Comparison of ENCODE assay signal across 11 mouse cellular contexts in genomic region chr6:36818281-36819018, GRCm38 (mm10). TPM values are rescaled to one million over a fixed set of nuclear protein-coding genes. Genes with fewer than 3 reads are reported as not detected.
A peak's percentile ranks its signal among the peaks of the same experiment; 100 is the strongest.
DNase-seq lines count a peak whose midpoint lies in the region; ATAC-seq and TF ChIP-seq lines count a peak whose summit lies in the region.
"Had no signal": no experiment of that assay in that cellular context is flagged by ENCODE, and none has a peak within 500 bp of the region (broad histone marks: within the 10 kb centered on the region; RNA-seq: fewer than 3 reads in every experiment).

No protein-coding gene starts in this region.

- peak overlapping the region; percentile 79 for H3K27ac ChIP-seq in forebrain, embryonic 15.5 days (replicated peaks)
- no peak overlapping the region for H3K27ac ChIP-seq in forebrain, embryonic 11.5 days (ENCODE audit: low read depth, low read length)
- H3K27ac ChIP-seq in embryonic fibroblast, embryonic 13.5 days (ENCODE audit: insufficient read depth, low read length), result peak overlapping the region; percentile 98
- no peak overlapping the region for H3K27ac ChIP-seq in gastrocnemius, adult 2 months

- 34% methylated on average over 4 of the region's 4 CpGs for WGBS in forebrain, embryonic 15.5 days
- 86% methylated on average over 4 of the region's 4 CpGs for WGBS in forebrain, embryonic 11.5 days

- no peak overlapping the region for H3K9ac ChIP-seq in forebrain, embryonic 15.5 days (replicated peaks)
- H3K9ac ChIP-seq in forebrain, embryonic 11.5 days (ENCODE audit: low read length), result no peak overlapping the region

- H3ac ChIP-seq in myocyte (ENCODE audit: control insufficient read depth, insufficient read length), result no peak overlapping the region

- no peak for ATAC-seq in forebrain, embryonic 15.5 days (replicated peaks)
- ATAC-seq in forebrain, embryonic 11.5 days (replicated peaks; ENCODE audit: low FRiP score), result no peak

- H3K4me2 ChIP-seq in forebrain, embryonic 15.5 days (replicated peaks), result no peak overlapping the region
- no peak overlapping the region for H3K4me2 ChIP-seq in forebrain, embryonic 11.5 days (ENCODE audit: low read depth, low read length, severe bottlenecking)
- H3K4me2 ChIP-seq in myocyte (ENCODE audit: low read depth), result peak overlapping the region; percentile 70

- intact Hi-C loops in gastrocnemius, postnatal 36 days (cut with DNase I), result no loop called here
- intact Hi-C loops in gastrocnemius, adult 2 months (cut with DNase I), result no loop called here

- 0 out of 2 replicates have a peak, but pooled peaks have one; percentile 22 for TF ChIP-seq POLR2A in embryonic fibroblast, embryonic 13.5 days (IDR thresholded peaks at IDR 0.05; ENCODE audit: low read depth, low read length)
- no peak for TF ChIP-seq POLR2A in myocyte (IDR thresholded peaks at IDR 0.05; ENCODE audit: insufficient read length, low read depth)

- TF ChIP-seq CTCF in embryonic fibroblast, embryonic 13.5 days (IDR thresholded peaks at IDR 0.05; ENCODE audit: borderline replicate concordance, insufficient read depth, low read length), result no peak
- TF ChIP-seq CTCF in gastrocnemius, adult 2 months (IDR thresholded peaks at IDR 0.05), result no peak

- H3K27me3 ChIP-seq in forebrain, embryonic 15.5 days, result no peaks in the 10 kb centered on the region
- H3K27me3 ChIP-seq in forebrain, embryonic 11.5 days (ENCODE audit: control insufficient read depth, insufficient read depth, low read length), result no peaks in the 10 kb centered on the region
- no peaks in the 10 kb centered on the region for H3K27me3 ChIP-seq in myocyte (ENCODE audit: control insufficient read depth, insufficient read depth, insufficient read length)
- H3K27me3 ChIP-seq: megakaryocyte, embryonic 14.5 days had no signal

- no peaks in the 10 kb centered on the region for H3K9me3 ChIP-seq in forebrain, embryonic 15.5 days
- no peaks in the 10 kb centered on the region for H3K9me3 ChIP-seq in forebrain, embryonic 11.5 days (ENCODE audit: control insufficient read depth, low read length)
- H3K9me3 ChIP-seq: megakaryocyte, embryonic 14.5 days had no signal

- H3K4me1 ChIP-seq in forebrain, embryonic 15.5 days, result peaks cover 36% of the 10 kb centered on the region
- H3K4me1 ChIP-seq in forebrain, embryonic 11.5 days (replicated peaks; ENCODE audit: control insufficient read depth, insufficient read depth, low read length), result no peaks in the 10 kb centered on the region
- H3K4me1 ChIP-seq in embryonic fibroblast, embryonic 13.5 days (ENCODE audit: control insufficient read depth, insufficient read depth, low read length), result peaks cover 11% of the 10 kb centered on the region
- H3K4me1 ChIP-seq: megakaryocyte, embryonic 14.5 days had no signal

- no peak for DNase-seq in forebrain, embryonic 11.5 days (ENCODE audit: low spot score)
- DNase-seq in layer of hippocampus, adult 9-11 months, result peak; percentile 47
- no peak for DNase-seq in layer of hippocampus, adult 8-10 months (ENCODE audit: low spot score in 2 of 2)
- DNase-seq in gastrocnemius, postnatal 36 days, result no peak
- DNase-seq in gastrocnemius, adult 2 months, result no peak
- DNase-seq: thymus, adult 18-20 months had no signal

- H3K36me3 ChIP-seq in forebrain, embryonic 15.5 days, result no peaks in the 10 kb centered on the region
- H3K36me3 ChIP-seq in forebrain, embryonic 11.5 days (ENCODE audit: control insufficient read depth, insufficient read depth, low read length), result no peaks in the 10 kb centered on the region
- no peaks in the 10 kb centered on the region for H3K36me3 ChIP-seq in myocyte (ENCODE audit: control insufficient read depth, insufficient read depth)

- H3K79me2 ChIP-seq in myocyte (ENCODE audit: control insufficient read depth, insufficient read depth), result no peaks in the 10 kb centered on the region

- H3K4me3 ChIP-seq in forebrain, embryonic 15.5 days, result no peak overlapping the region
- H3K4me3 ChIP-seq in forebrain, embryonic 11.5 days (ENCODE audit: low read depth, low read length), result no peak overlapping the region
- no peak overlapping the region for H3K4me3 ChIP-seq in embryonic fibroblast, embryonic 13.5 days (ENCODE audit: insufficient read depth, low read length)
- no peak overlapping the region for H3K4me3 ChIP-seq in myocyte
- no peak overlapping the region for H3K4me3 ChIP-seq in gastrocnemius, adult 2 months
- H3K4me3 ChIP-seq: erythroblast, embryonic 14.5 days; megakaryocyte, embryonic 14.5 days had no signal

TF ChIP-seq in myocyte, 11 proteins besides CTCF, POLR2A, EP300 and RAD21:
- no peak for TF ChIP-seq POLR2AphosphoS2 (IDR thresholded peaks at IDR 0.05; ENCODE audit: insufficient read length, low read depth)
- TF ChIP-seq MYOG (IDR thresholded peaks at IDR 0.05; ENCODE audit: control insufficient read depth in 1 of 3, insufficient read depth in 1 of 3, insufficient read length in 2 of 3, low read depth in 2 of 3), result no peak
- no peak for TF ChIP-seq E2F4 (IDR thresholded peaks at IDR 0.05; ENCODE audit: insufficient read depth)
- TF ChIP-seq TCF12 (IDR thresholded peaks at IDR 0.05; ENCODE audit: insufficient read depth, poor library complexity, severe bottlenecking), result no peak
- no peak for TF ChIP-seq CEBPB (IDR thresholded peaks at IDR 0.05; ENCODE audit: insufficient read depth, poor library complexity, severe bottlenecking)
- TF ChIP-seq USF1 (IDR thresholded peaks at IDR 0.05; ENCODE audit: low read depth), result no peak
- TF ChIP-seq SRF (IDR thresholded peaks at IDR 0.05; ENCODE audit: control insufficient read depth, insufficient read length, low read depth), result no peak
- TF ChIP-seq MYOD1 (IDR thresholded peaks at IDR 0.05; ENCODE audit: control insufficient read depth in 1 of 3, insufficient read length in 2 of 3, low read depth in 2 of 3), result no peak
- TF ChIP-seq MAX (IDR thresholded peaks at IDR 0.05; ENCODE audit: low read depth), result no peak
- no peak for TF ChIP-seq TCF3 (IDR thresholded peaks at IDR 0.05; ENCODE audit: insufficient read length, low read depth)
- no peak for TF ChIP-seq REST (IDR thresholded peaks at IDR 0.05; ENCODE audit: insufficient read depth, insufficient read length)

RNA-seq across cellular contexts. Expression of gene Ptn, which starts 8.4 kb away (rescaled TPM):
- polyA plus RNA-seq in forebrain, embryonic 15.5 days (2015; fragmentation: Nextera tagmentation; extraction: Ambion mirVana), result 502 and 540 TPM in 2 replicates
- polyA plus RNA-seq in forebrain, embryonic 11.5 days (2014; fragmentation: Nextera tagmentation; extraction: Ambion mirVana), result 188 and 192 TPM in 2 replicates
- 100 to 1,000 TPM; 192 to 240 (median 216) TPM for total RNA-seq in layer of hippocampus, adult 8-10 months (2022)
- polyA plus RNA-seq in embryonic fibroblast, embryonic 13.5 days (2011; ENCODE audit: insufficient read length, low read depth, missing spikeins), result 706 and 1,598 TPM in 2 replicates
- 3.1 TPM for polyA plus RNA-seq in myocyte (2012; fragmentation: generic; extraction: Trizol)
- 1 to 10 TPM; 1.9 to 2.1 TPM for total RNA-seq in gastrocnemius, postnatal 36 days (2021)
- total RNA-seq in gastrocnemius, adult 2 months (2021), result 1 to 10 TPM in 1 of 2 experiments, under 1 TPM in 1; 0.59 to 1.6 TPM
- polyA plus RNA-seq: erythroblast, embryonic 14.5 days had no signal

Comparison
In these comparisons a context has a peak if more than half of its experiments do, and no peak if none do; other contexts are left out.
1. H3K27ac ChIP-seq: peak in forebrain, embryonic 15.5 days (single experiment) and embryonic fibroblast, embryonic 13.5 days (single experiment); none in forebrain, embryonic 11.5 days (single experiment) and gastrocnemius, adult 2 months (single experiment).
2. RNA of gene Ptn, which starts 8.4 kb away (polyA plus RNA-seq): 706 to 1,598 TPM in embryonic fibroblast, embryonic 13.5 days, 502 to 540 TPM in forebrain, embryonic 15.5 days and 188 to 192 TPM in forebrain, embryonic 11.5 days; 3.1 TPM in myocyte (single experiment); every median in the first group is over 10 times any median in the second.